Mouse (Mus musculus): ENCODE measurements around the gene Tmco5.

DNA sequence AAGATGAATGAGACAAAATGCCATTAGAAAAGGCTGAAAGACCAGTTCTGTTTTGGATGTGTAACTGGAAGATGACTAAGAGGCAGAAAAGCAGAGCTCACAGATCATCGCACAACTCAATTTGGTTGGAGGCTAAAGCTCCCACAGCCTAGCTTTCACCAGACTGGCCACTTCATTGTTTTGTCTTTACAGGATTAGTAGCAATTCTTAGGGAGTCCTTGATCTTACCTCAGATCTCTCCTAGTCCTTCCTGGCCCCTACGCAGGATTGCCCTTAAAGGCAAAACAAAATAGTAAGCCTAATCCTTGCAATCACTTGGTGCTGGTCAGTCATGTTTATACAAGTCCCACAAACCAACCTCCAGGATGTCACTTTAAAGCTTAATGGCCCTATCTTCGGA lies 40.7 kb upstream of the Tmco5 start:
- TF ChIP-seq CTCF (IDR thresholded peaks at IDR 0.05; ENCODE audit: extremely low read depth, insufficient read length, insufficient replicate concordance, low read depth, low read length) (no peak), POLR2A (IDR thresholded peaks at IDR 0.05; ENCODE audit: low read depth, low read length) (no peak)

Data from small intestine, adult 2 months (tissue).